Mouse (Mus musculus) lung, adult 2 months (tissue): ENCODE results near the gene Etfdh. TPM values are rescaled to one million over a fixed set of nuclear protein-coding genes. Genes with fewer than 3 reads are reported as not detected.

Source experiments
- DNase-seq: peaks from one replicate; pipeline ENCODE4 v3.0.0; 2022
- H3K4me1 ChIP-seq: fragments of 200-500 bp; 2 replicates; pipeline ENCODE4 v1.6.1; 2011; ENCODE audit warnings: low read length; ENCODE audit not compliant: control insufficient read depth, insufficient read depth
- H3K4me3 ChIP-seq: fragments of 200-500 bp; replicated peaks from 2 replicates; pipeline ENCODE3; 2011; ENCODE audit warnings: low read depth, mild to moderate bottlenecking, control low read depth, low read length; ENCODE audit errors: extremely low read depth
- CTCF ChIP-seq: fragments of 200-500 bp; IDR thresholded peaks from 2 replicates; pipeline ENCODE4 v1.5.1; 2011; ENCODE audit warnings: mild to moderate bottlenecking, low read length, control low read depth; ENCODE audit not compliant: insufficient read depth
- POLR2A ChIP-seq: fragments of 200-500 bp; IDR thresholded peaks from 2 replicates; pipeline ENCODE4 v1.6.1; 2011; ENCODE audit warnings: low read depth, mild to moderate bottlenecking, control low read depth, low read length, borderline replicate concordance; ENCODE audit errors: extremely low read depth
- WGBS: fragments of 180-500 bp; shearing (Covaris S2); methylation state at CpG from one replicate; pipeline ENCODE4 v1.1.7; 2018; 5-methylcytosine and 5-hydroxymethylcytosine counted together
- polyA plus RNA-seq: library from polyadenylated mRNA; depleted of rRNA; stranded (reverse); fragments of >200 nt; gene quantifications from 2 replicates; pipeline ENCODE4 v1.2.3, GENCODE M21; 2012

The Etfdh gene
- polyA plus RNA-seq, 1 experiment = 57.1 TPM

DNA sequence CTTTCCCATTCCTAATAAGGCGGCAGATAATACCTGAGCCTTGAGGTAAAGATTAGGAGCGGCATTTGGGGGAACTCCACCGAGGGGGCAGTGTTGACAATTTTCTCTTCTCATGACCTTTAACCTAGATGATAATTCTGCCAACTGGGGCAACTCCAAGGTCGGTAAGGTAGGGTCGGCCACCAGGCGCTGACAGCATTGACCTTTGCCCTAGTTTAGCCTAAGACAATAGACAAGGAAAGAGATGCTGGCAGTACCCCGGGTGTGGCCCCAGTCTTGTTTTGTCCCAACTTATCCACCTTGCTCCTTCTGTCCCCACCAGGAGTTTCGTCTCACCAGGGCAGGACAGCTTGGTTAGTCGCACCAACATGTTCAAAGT, 1.1 kb downstream of the Etfdh start:
- under 1% methylated on average over 9 of the region's 9 CpGs for WGBS
- peak overlapping the region; percentile 81 for H3K4me3 ChIP-seq
- peaks cover 3% of the 10 kb centered on the region; the same call in 1 of the 2 replicates for H3K4me1 ChIP-seq
- no peak for DNase-seq
- TF ChIP-seq CTCF (no peak), POLR2A (no peak)

DNA sequence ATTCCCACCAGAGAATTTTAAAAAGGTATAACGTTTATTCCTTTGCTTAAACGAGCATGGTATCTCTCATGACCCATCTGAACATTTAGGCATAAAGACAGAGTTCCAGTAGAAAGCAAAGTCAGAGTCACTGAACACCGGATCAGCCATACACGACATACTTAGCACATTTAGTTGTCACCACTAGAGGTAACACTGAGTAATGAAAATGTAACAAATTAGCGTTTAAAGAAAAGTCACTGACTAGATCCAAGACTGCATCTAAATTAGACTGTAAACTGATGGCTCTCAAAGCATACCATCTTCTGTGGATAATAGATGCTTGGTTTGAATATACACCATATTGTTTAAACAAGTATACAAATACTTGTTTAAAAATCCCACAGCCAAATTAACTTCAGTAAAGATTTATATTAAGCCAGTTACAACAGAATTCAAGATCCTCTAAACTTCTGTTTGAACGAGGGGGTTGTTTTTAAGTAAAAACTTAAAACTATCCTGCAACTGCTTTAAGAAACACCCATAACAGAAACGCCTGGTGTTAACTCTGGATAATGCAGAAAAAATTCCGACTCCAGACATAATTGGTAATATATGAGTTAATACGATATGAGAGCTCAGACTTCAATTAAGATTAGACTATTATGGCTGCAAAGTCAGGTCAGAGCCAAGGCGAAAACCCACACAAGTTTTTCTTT, 1.7 kb downstream of the Etfdh start:
- Histone ChIP-seq H3K4me1 (peaks cover 3% of the 10 kb centered on the region; the same call in 1 of the 2 replicates), H3K4me3 (peak overlapping the region; percentile 81)
- WGBS = 12% methylated on average over 10 of the region's 10 CpGs
- no peak for TF ChIP-seq CTCF
- TF ChIP-seq POLR2A = no peak
- no peak for DNase-seq

DNA sequence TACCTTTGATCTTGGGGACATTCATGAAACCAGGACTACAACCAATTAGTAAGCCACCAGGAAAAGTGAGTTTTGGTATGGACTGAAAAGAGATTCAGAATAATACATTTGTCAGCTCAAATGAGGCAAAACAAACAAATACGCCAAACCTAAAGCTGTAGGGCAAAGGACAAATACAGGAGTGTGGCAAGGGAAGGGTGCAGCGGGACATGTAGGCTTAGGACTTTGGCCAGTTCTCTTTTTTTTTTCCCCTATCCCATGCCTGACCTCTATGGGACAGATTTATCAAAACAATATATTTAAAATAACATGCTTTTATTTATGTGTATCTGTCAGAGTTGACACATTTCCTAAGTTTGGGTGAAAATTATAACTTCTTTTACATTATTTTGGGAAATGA, 19.4 kb downstream of the Etfdh start:
- WGBS = 91% methylated on average over 2 of the region's 2 CpGs
- TF ChIP-seq POLR2A (no peak), CTCF (no peak)
- DNase-seq = no peak
- Histone ChIP-seq H3K4me1 (no peaks in the 10 kb centered on the region), H3K4me3 (no peak overlapping the region)

DNA sequence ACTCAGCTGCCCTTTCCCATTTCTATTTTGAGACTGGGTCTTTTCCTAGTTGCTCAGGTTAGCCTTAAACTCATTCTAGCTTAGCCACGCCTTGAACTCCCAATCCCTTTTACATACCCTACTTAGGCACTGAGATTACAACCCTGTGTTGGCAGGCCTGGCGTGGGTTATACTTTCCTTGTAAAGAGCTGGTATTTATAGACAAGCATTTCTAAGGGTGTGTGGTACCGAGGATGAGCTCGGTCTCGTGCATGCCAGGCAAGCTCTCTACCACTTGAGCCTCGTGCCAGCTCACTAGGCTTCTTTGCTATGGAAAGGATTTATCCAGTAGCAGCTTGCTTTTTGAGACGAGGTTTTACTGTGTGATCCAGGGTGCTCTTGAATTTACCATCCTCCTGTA, 33.8 kb downstream of the Etfdh start:
- WGBS = 88% methylated on average over 7 of the region's 7 CpGs
- no peak for DNase-seq
- TF ChIP-seq POLR2A = no peak
- no peak for TF ChIP-seq CTCF
- Histone ChIP-seq H3K4me3 (no peak overlapping the region), H3K4me1 (peaks cover 3% of the 10 kb centered on the region; the same call in 1 of the 2 replicates)

DNA sequence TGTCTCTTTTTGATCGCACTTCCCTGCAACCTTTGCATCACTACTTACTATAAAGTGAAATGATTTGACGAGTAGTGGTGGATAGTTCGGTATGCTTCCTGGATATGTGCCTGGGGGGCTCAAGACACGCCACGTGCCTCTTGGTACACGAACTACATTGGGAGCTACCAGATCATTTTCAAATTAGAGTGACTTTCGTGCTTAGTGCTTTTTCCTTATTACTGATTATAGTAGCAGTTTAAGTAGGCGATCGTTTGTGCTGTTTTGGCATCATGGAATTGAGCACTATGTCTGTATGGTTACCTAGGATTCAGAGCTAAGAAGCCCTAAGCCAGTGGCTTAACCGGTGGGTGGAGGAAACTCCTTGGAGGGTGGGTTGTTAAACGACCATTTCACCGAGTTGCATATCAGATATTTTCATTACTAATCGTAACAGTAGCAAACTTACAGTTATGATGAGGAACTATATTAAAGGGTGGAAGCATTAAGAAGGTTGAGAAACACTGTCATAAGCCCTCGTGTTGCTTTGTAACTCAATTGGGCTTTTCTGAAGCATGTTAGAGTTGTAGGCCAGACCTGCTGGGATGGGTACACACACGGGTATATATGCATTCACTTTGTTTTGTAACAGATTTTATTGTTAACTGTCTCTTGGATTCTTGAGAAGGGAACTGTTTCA, 37.4 kb downstream of the Etfdh start:
- Histone ChIP-seq H3K4me3 (peak overlapping the region; percentile 68), H3K4me1 (peaks cover 3% of the 10 kb centered on the region; the same call in 1 of the 2 replicates)
- DNase-seq = no peak
- TF ChIP-seq CTCF = no peak
- TF ChIP-seq POLR2A = no peak
- WGBS = 2% methylated on average over 15 of the region's 15 CpGs

DNA sequence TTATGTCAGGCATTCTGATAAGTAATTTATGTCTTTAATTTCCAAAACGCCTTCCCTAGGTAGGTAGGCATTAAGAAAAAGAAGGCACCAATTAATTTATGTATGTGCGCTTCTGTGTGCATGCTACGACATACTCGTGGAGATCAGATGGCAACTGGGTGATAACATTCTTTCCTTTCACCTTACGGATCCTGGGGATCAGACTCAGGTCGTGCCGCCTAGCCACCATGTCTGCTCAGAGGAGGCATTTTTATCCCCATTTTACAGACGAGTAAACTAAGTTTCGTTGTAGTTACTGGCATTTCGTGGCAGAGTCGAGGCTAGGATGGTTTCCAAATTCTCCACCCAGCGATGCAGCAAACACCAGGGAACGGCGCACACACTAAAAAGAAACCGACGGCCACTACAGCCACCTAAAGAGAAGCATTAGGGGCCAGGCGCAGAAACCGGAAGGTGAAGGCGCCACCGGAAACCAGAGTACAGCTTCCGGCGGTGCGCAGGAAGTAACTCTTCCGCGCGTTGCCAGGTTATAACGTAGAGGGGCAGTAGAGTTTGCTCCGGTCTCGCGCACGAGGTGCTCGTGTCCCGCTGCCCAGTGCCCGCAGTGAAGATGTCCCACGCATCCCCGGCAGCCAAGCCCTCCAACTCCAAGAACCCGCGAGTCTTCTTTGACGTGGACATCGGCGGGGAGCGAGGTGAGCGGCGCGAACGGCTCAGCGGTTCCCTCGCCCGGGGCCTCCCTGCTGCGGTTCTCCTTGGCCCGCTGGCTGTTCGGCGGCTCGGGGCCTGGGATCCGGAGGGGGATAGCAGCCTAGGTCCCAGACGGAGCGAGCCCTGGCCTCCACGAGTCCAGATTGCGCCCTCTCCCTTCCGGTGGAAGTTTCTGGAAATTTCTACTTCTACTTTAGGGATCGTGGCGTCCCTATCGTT, 38.2 kb downstream of the Etfdh start, which contains the start of gene Ppid:
Gene Ppid (plus strand): TSS at position 480 of the 930 bp plus-strand sequence.
- peak; percentile 73; the same call in 1 of the 2 replicates for TF ChIP-seq POLR2A
- no peak for TF ChIP-seq CTCF
- DNase-seq = peak; percentile 70
- peak within 1 kb of the TSS; percentile 68 for H3K4me3 ChIP-seq
- 3% methylated on average over 63 of the region's 63 CpGs for WGBS
- H3K4me1 ChIP-seq = peaks cover 3% of the 10 kb centered on the region; the same call in 1 of the 2 replicates

DNA sequence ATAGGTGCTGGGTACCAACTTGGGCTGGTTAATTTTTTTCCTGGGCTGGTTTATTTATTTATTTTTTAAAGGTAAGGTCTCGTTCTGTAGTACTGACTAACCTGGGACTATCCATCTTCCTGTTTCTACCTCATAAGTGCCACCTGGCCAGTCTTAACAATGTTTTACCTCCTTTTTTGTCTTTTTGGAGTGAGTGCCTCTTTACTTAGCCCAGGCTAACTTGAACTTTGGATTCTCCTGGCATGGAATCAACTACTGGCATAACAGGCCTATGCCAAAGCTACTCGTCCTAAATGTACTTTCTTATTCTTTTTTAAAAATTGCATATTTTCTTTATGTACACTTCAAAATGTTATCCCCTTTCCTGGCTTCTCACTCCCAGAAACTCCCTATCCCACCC, 39.6 kb downstream of the Etfdh start:
- 71% methylated on average over 2 of the region's 2 CpGs for WGBS
- no peak for DNase-seq
- TF ChIP-seq CTCF = no peak
- no peak for TF ChIP-seq POLR2A
- peaks cover 3% of the 10 kb centered on the region; the same call in 1 of the 2 replicates for H3K4me1 ChIP-seq
- H3K4me3 ChIP-seq = no peak overlapping the region

DNA sequence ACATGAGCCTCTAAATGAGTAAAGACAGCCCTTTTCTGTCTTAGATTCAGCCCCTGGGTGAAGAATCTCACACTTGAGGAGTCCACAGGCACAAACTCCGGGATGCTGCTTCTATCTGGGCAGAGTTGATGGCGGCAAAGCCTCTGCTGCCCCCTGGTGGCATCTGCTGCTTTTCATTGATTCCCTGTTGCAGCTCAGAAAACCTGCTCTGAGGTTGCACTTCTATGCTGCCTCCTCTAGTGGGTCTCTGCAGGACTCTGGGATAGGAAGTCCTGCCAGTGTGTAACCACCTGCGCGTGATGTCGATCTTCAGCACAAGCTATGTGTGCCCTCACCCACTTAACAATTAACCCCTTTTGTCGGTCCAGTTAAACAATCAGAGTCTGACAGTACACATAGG, 42.5 kb downstream of the Etfdh start:
- under 1% methylated on average over 6 of the region's 6 CpGs for WGBS
- TF ChIP-seq CTCF (peak; percentile 95), POLR2A (no peak)
- no peaks in the 10 kb centered on the region for H3K4me1 ChIP-seq
- H3K4me3 ChIP-seq = no peak overlapping the region
- DNase-seq = peak; percentile 83

DNA sequence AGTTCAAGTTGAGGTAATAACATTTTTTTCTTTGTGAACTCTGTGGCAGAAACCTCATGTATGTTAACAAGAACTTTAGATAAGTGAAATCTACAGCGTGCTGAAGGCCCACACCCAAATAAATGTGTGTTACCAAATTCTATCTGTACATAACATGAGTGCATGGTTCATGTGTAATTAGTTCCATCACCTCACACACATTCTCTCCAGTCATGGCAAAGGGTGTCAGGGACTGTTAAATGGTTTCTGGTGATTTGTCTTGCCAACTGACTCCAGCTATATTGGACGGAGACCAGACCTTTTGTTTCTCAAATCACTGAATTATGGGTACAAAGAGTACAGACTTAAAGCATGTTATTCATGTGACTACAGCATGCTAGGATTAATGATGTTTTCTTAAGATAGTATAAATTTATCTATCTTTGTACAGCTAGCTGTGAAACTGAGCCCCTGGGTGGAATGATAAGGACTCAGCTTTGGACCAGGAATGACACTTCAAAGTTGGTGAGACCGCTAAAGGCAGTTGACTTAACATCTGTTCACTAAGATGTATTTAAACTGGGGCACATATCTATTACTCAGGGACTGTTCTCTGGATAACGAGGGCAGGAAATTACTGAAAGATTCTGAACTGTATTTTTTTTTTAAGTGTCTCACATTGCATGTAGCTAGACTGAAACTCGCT, 49.3 kb downstream of the Etfdh start:
- TF ChIP-seq POLR2A = no peak
- TF ChIP-seq CTCF = no peak
- Histone ChIP-seq H3K4me3 (no peak overlapping the region), H3K4me1 (no peaks in the 10 kb centered on the region; the same call in 1 of the 2 replicates)
- DNase-seq = no peak
- WGBS = 68% methylated on average over 5 of the region's 5 CpGs

DNA sequence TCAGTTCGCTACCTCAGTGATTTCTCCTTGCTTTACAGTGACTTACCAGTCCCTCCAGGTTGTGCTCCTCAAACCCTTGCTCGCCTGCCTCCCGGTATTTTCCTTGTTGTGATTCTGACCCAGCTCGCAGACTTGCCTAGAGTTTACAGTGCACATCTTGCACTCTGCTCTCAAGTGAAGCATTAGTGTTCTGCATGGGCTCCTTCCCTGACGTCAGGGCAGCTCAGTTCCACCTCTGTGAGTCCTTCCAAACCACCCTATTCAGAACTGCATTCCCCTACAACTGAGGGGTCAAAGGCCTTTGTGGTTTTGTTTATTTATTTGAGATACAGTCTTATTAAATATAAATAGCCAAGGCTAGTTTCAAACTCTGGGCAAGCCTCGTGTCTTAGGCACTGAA, 51.1 kb downstream of the Etfdh start:
- WGBS = 81% methylated on average over 6 of the region's 6 CpGs

More for the DNA sequence above, 51.1 kb downstream of the Etfdh start:
- no peak for TF ChIP-seq POLR2A
- TF ChIP-seq CTCF = no peak
- Histone ChIP-seq H3K4me3 (no peak overlapping the region), H3K4me1 (no peaks in the 10 kb centered on the region; the same call in 1 of the 2 replicates)
- DNase-seq = no peak
